Mouse (Mus musculus) testis, adult 2 months (tissue): ENCODE measurements around the gene Ripor2. TPM values are rescaled to one million over a fixed set of nuclear protein-coding genes. Genes with fewer than 3 reads are reported as not detected.
A peak's percentile ranks its signal among the peaks of the same experiment; 100 is the strongest.

Experiments used
- H3K27ac ChIP-seq: fragments of 200-500 bp; 2 replicates; pipeline ENCODE4 v1.5.1; 2012; ENCODE audit warnings: low read depth, low read length; ENCODE audit not compliant: control insufficient read depth, insufficient read depth
- H3K27me3 ChIP-seq: fragments of 200-500 bp; 2 replicates; pipeline ENCODE4 v1.6.1; 2012; ENCODE audit warnings: mild to moderate bottlenecking, low read length, moderate library complexity; ENCODE audit not compliant: control insufficient read depth, insufficient read depth
- H3K36me3 ChIP-seq: fragments of 200-500 bp; 2 replicates; pipeline ENCODE4 v1.6.1; 2012; ENCODE audit warnings: mild to moderate bottlenecking, low read length; ENCODE audit not compliant: control insufficient read depth, insufficient read depth
- H3K4me1 ChIP-seq: fragments of 200-500 bp; 2 replicates; pipeline ENCODE4 v1.6.1; 2012; ENCODE audit warnings: low read length; ENCODE audit not compliant: control insufficient read depth, insufficient read depth
- H3K4me3 ChIP-seq: fragments of 200-500 bp; 2 replicates; pipeline ENCODE4 v1.5.1; 2012; ENCODE audit warnings: low read depth, mild to moderate bottlenecking, low read length, moderate library complexity, mixed read lengths; ENCODE audit not compliant: control insufficient read depth
- CTCF ChIP-seq: fragments of 200-500 bp; IDR thresholded peaks from 2 replicates; pipeline ENCODE4 v1.5.1; 2012; ENCODE audit warnings: low read depth, mild to moderate bottlenecking, inconsistent platforms, low read length, moderate library complexity; ENCODE audit not compliant: control insufficient read depth, insufficient read depth, insufficient replicate concordance
- POLR2A ChIP-seq: fragments of 200-500 bp; IDR thresholded peaks from 2 replicates; pipeline ENCODE4 v1.6.1; 2012; ENCODE audit warnings: low read depth, mild to moderate bottlenecking, inconsistent platforms, low read length, moderate library complexity; ENCODE audit not compliant: control insufficient read depth
- polyA plus RNA-seq: library from polyadenylated mRNA; depleted of rRNA; stranded (reverse); fragments of >200 nt; gene quantifications from 2 replicates; pipeline ENCODE4 v1.2.3, GENCODE M21; 2012

Ripor2 gene
- polyA plus RNA-seq, 1 experiment = 2.1 TPM

- H3K27me3 ChIP-seq = no peaks in the 10 kb centered on the region
- TF ChIP-seq POLR2A (no peak), CTCF (no peak)
- H3K36me3 ChIP-seq = no peaks in the 10 kb centered on the region
- no peak overlapping the region for H3K4me3 ChIP-seq
- no peaks in the 10 kb centered on the region for H3K4me1 ChIP-seq
- no peak overlapping the region for H3K27ac ChIP-seq
Observed at GRCm38 (mm10) chr13:24551100-24551931, 30.7 kb upstream of the Ripor2 start.

GRCm38 (mm10) chr13:24552039-24552438 lies 29.9 kb upstream of the Ripor2 start:
- H3K4me3 ChIP-seq = no peak overlapping the region
- H3K27me3 ChIP-seq = no peaks in the 10 kb centered on the region
- H3K4me1 ChIP-seq = no peaks in the 10 kb centered on the region
- no peak overlapping the region for H3K27ac ChIP-seq
- H3K36me3 ChIP-seq = no peaks in the 10 kb centered on the region
- TF ChIP-seq CTCF (no peak), POLR2A (no peak)

- no peak overlapping the region for H3K4me3 ChIP-seq
- H3K36me3 ChIP-seq = no peaks in the 10 kb centered on the region
- no peak overlapping the region for H3K27ac ChIP-seq
- TF ChIP-seq POLR2A (no peak), CTCF (no peak)
- H3K27me3 ChIP-seq = no peaks in the 10 kb centered on the region
- peaks cover 4% of the 10 kb centered on the region for H3K4me1 ChIP-seq
Observed at GRCm38 (mm10) chr13:24561391-24561790, 20.6 kb upstream of the Ripor2 start.

- TF ChIP-seq CTCF (no peak), POLR2A (no peak)
Observed at GRCm38 (mm10) chr13:24564706-24565105, 17.3 kb upstream of the Ripor2 start.

GRCm38 (mm10) chr13:24565230-24565949 lies 16.6 kb upstream of the Ripor2 start:
- H3K4me1 ChIP-seq = peaks cover 4% of the 10 kb centered on the region
- H3K27ac ChIP-seq = peak overlapping the region; percentile 65
- no peaks in the 10 kb centered on the region for H3K36me3 ChIP-seq
- H3K4me3 ChIP-seq = no peak overlapping the region
- TF ChIP-seq CTCF = no peak
- no peak for TF ChIP-seq POLR2A
- H3K27me3 ChIP-seq = no peaks in the 10 kb centered on the region

More at GRCm38 (mm10) chr13:24564706-24565105, 17.3 kb upstream of the Ripor2 start:
- no peak overlapping the region for H3K4me3 ChIP-seq
- no peaks in the 10 kb centered on the region for H3K27me3 ChIP-seq
- no peak overlapping the region for H3K27ac ChIP-seq
- no peaks in the 10 kb centered on the region for H3K36me3 ChIP-seq
- peaks cover 4% of the 10 kb centered on the region for H3K4me1 ChIP-seq

GRCm38 (mm10) chr13:24565950-24566320 lies 16.1 kb upstream of the Ripor2 start:
- H3K4me3 ChIP-seq = no peak overlapping the region
- H3K36me3 ChIP-seq = no peaks in the 10 kb centered on the region
- no peaks in the 10 kb centered on the region for H3K27me3 ChIP-seq
- no peak for TF ChIP-seq POLR2A
- TF ChIP-seq CTCF = no peak
- H3K27ac ChIP-seq = no peak overlapping the region
- H3K4me1 ChIP-seq = peaks cover 4% of the 10 kb centered on the region

GRCm38 (mm10) chr13:24567176-24567811 lies 14.7 kb upstream of the Ripor2 start:
- Histone ChIP-seq H3K27ac (no peak overlapping the region), H3K36me3 (no peaks in the 10 kb centered on the region)

More at GRCm38 (mm10) chr13:24567176-24567811, 14.7 kb upstream of the Ripor2 start:
- H3K27me3 ChIP-seq = no peaks in the 10 kb centered on the region
- H3K4me3 ChIP-seq = no peak overlapping the region
- no peak for TF ChIP-seq CTCF
- no peak for TF ChIP-seq POLR2A
- no peaks in the 10 kb centered on the region; the same call in 1 of the 2 replicates for H3K4me1 ChIP-seq
